Mouse (Mus musculus) heart, embryonic 16.5 days (tissue): Measurements from ENCODE around the gene Lgr4. TPM values are rescaled to one million over a fixed set of nuclear protein-coding genes. Genes with fewer than 3 reads are reported as not detected.
A peak's percentile ranks its signal among the peaks of the same experiment; 100 is the strongest.

Source experiments
- ATAC-seq: fragments of 200-750 bp; cut with Nextera tagmentation; replicated peaks from 2 replicates; pipeline ENCODE4 v1.8.0; 2017; ENCODE audit warnings: moderate number of reproducible peaks; ENCODE audit not compliant: insufficient read depth, low FRiP score; ENCODE audit errors: extremely low read depth
- H3K27ac ChIP-seq: fragments of 300-500 bp; sonication (generic); 2 replicates; pipeline ENCODE4 v1.5.1; 2014; ENCODE audit warnings: mild to moderate bottlenecking, low read length, control low read depth, moderate library complexity
- H3K27me3 ChIP-seq: fragments of 300-500 bp; sonication (generic); 2 replicates; pipeline ENCODE4 v1.6.1; 2014; ENCODE audit warnings: low read length, mixed read lengths; ENCODE audit not compliant: control insufficient read depth, insufficient read depth
- H3K36me3 ChIP-seq: fragments of 300-500 bp; sonication (generic); 2 replicates; pipeline ENCODE4 v1.6.1; 2014; ENCODE audit not compliant: control insufficient read depth, insufficient read depth
- H3K4me1 ChIP-seq: fragments of 300-500 bp; sonication (generic); 2 replicates; pipeline ENCODE4 v1.6.1; 2014; ENCODE audit warnings: low read length, mixed read lengths; ENCODE audit not compliant: control insufficient read depth, insufficient read depth
- H3K4me2 ChIP-seq: fragments of 300-500 bp; sonication (generic); 2 replicates; pipeline ENCODE4 v1.6.1; 2014; ENCODE audit warnings: low read depth, mild to moderate bottlenecking, control low read depth, low read length
- H3K4me3 ChIP-seq: fragments of 300-500 bp; sonication (generic); 2 replicates; pipeline ENCODE4 v1.5.1; 2014; ENCODE audit warnings: mild to moderate bottlenecking, control low read depth, low read length
- H3K9ac ChIP-seq: fragments of 300-500 bp; sonication (generic); 2 replicates; pipeline ENCODE4 v1.6.1; 2014; ENCODE audit warnings: low read length, control low read depth
- H3K9me3 ChIP-seq: fragments of 300-500 bp; sonication (generic); replicated peaks from 2 replicates; pipeline ENCODE4 v1.6.1; 2016; ENCODE audit warnings: low read length; ENCODE audit not compliant: control insufficient read depth
- WGBS: fragments of 180-500 bp; shearing (Covaris S2); extraction: QIAGEN DNeasy Blood & Tissue Kit; methylation state at CpG from one replicate; pipeline ENCODE4 v1.1.7; 2014; 5-methylcytosine and 5-hydroxymethylcytosine counted together
- polyA plus RNA-seq: library from polyadenylated mRNA; unstranded; fragments of >200 nt; fragmentation: Nextera tagmentation; extraction: Ambion mirVana; gene quantifications from 2 replicates; pipeline ENCODE4 v1.2.1, GENCODE M21; 2015

Lgr4 gene
- polyA plus RNA-seq, 1 experiment from 2014 or later = 11.8 TPM

DNA sequence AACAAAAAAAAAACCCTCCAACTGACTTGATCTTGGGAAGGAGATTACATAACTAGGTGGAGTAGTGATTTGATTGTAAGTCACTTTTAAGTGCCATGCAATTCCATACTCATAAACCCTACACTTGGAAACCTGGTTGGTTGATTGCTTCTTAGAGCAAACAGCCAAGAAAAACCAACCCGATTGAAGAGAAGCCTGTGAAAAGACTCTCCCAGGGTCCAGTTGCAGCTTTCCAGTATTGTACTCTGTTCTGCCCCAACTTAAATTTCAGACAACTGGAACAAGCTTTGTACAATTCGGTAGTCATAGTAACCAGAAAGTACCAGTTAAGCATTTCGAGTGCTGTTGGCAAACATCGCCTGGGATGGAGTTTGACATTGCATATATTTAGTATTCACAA lies 26.0 kb upstream of the Lgr4 start:
- peak overlapping the region; percentile 71 for H3K4me3 ChIP-seq
- H3K36me3 ChIP-seq = peaks cover 20% of the 10 kb centered on the region
- no peaks in the 10 kb centered on the region for H3K27me3 ChIP-seq
- peak overlapping the region; percentile 88 for H3K9ac ChIP-seq
- no peak for ATAC-seq
- 26% methylated on average over 4 of the region's 4 CpGs for WGBS
- peak overlapping the region; percentile 91 for H3K27ac ChIP-seq
- H3K9me3 ChIP-seq = no peaks in the 10 kb centered on the region
- peaks cover 18% of the 10 kb centered on the region for H3K4me1 ChIP-seq
- H3K4me2 ChIP-seq = peak overlapping the region; percentile 79

DNA sequence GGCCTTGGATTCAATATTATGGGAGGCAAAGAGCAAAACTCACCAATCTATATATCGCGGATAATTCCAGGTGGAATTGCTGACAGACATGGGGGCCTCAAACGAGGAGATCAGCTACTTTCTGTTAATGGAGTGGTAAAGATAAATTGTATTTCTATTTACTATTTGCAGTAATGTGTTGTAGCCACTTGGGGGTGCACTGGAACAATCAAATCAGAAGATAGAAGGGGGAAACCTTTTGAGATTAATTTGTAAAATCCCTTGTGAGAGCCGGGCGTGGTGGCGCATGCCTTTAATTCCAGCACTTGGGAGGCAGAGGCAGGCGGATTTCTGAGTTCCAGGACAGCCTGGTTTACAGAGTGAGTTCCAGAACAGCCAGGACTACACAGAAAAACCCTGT lies 21.1 kb upstream of the Lgr4 start:
- no peak for ATAC-seq
- H3K4me3 ChIP-seq = no peak overlapping the region

DNA sequence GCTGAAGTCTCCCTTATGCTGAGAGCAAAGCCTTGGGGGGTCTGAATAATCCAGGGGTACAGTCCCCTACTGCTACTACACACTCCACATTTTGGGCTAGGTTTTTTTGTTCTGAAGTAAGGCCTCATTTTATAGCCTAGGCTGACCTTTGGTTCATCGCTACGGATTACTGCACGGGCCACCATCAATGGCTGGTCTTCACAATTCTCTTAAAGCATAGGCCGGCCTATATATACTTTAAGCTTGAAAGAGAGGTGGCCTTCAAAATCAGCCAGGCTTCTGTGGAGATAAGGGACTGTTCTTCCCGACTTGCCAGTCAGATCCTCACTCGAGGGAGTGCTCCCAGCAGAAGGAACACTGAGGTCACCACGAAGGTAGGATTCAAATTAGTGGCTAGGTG lies 14.6 kb upstream of the Lgr4 start:
- H3K36me3 ChIP-seq = peaks cover 16% of the 10 kb centered on the region
- no peaks in the 10 kb centered on the region for H3K4me1 ChIP-seq
- H3K9me3 ChIP-seq = peaks cover 3% of the 10 kb centered on the region; the same call in 1 of the 2 replicates
- no peak overlapping the region for H3K4me2 ChIP-seq
- H3K27ac ChIP-seq = no peak overlapping the region
- ATAC-seq = no peak
- no peaks in the 10 kb centered on the region for H3K27me3 ChIP-seq
- no peak overlapping the region for H3K4me3 ChIP-seq
- H3K9ac ChIP-seq = no peak overlapping the region
- 65% methylated on average over 7 of the region's 7 CpGs for WGBS

More for the DNA sequence above, 21.1 kb upstream of the Lgr4 start:
- H3K27me3 ChIP-seq = no peaks in the 10 kb centered on the region
- H3K9ac ChIP-seq = no peak overlapping the region
- H3K4me1 ChIP-seq = peaks cover 18% of the 10 kb centered on the region
- peaks cover 49% of the 10 kb centered on the region for H3K36me3 ChIP-seq
- no peak overlapping the region for H3K27ac ChIP-seq
- no peaks in the 10 kb centered on the region for H3K9me3 ChIP-seq
- 77% methylated on average over 7 of the region's 7 CpGs for WGBS
- H3K4me2 ChIP-seq = no peak overlapping the region

DNA sequence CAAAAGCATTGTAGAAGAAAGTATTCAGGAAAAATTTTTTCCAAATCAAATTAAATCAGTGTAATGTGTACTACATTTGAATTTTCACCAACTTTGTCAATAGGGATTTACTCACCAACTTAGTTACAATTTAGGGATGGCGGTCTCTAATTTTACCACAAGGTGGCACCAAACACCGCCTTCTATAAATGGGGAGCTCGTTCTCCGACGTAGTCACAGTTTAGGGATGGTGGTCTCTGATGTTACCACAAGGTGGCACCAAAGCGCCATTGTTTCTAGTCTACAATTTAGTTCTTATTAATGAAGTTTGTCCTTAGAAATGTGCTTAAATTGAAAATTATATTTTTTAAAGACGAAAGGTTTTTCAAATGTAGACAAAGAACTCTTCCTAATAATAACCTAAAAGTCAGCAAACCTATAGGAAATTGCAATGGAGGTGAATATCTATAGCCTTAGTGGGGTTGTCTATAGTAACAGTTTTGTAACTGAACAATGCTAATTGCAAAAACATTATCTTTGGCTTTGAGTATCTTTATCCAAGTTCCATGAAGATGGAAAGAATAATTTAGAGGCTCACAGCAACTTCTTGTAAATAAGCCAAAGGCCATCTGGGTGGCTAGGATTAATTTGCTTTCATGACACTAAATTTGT lies 13.2 kb upstream of the Lgr4 start:
- Histone ChIP-seq H3K27me3 (no peaks in the 10 kb centered on the region), H3K4me1 (no peaks in the 10 kb centered on the region), H3K4me2 (no peak overlapping the region), H3K36me3 (peaks cover 8% of the 10 kb centered on the region), H3K9ac (no peak overlapping the region), H3K27ac (no peak overlapping the region), H3K9me3 (peaks cover 3% of the 10 kb centered on the region; the same call in 1 of the 2 replicates), H3K4me3 (no peak overlapping the region)
- 0 out of 2 replicates have a peak, but pooled peaks have one; percentile 41 for ATAC-seq
- WGBS = under 1% methylated on average over 7 of the region's 7 CpGs

DNA sequence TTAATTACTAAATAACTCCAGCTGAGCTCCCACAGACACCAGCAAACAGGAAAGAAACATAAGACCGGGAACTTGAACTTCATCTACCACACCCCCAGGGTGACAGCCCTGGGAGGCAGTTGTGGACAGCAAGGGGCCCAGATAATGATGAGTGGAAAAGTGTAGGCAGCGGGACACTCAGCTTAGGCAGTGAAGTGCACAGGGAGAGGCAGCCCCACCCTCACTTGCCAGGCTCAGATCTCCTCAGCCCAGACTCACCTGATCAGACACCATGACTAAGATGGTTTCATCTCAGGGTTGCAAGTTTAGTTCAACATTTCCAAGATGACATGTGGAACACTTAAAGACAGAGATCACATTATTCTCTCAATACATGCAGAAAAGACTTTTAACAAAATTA lies 8.3 kb upstream of the Lgr4 start:
- H3K27me3 ChIP-seq = no peaks in the 10 kb centered on the region
- no peak overlapping the region for H3K9ac ChIP-seq
- no peak overlapping the region for H3K4me2 ChIP-seq
- H3K27ac ChIP-seq = no peak overlapping the region
- H3K4me3 ChIP-seq = no peak overlapping the region
- H3K4me1 ChIP-seq = no peaks in the 10 kb centered on the region
- WGBS = 43% methylated on average over 2 of the region's 2 CpGs
- ATAC-seq = no peak
- peaks cover 3% of the 10 kb centered on the region; the same call in 1 of the 2 replicates for H3K9me3 ChIP-seq
- no peaks in the 10 kb centered on the region for H3K36me3 ChIP-seq

DNA sequence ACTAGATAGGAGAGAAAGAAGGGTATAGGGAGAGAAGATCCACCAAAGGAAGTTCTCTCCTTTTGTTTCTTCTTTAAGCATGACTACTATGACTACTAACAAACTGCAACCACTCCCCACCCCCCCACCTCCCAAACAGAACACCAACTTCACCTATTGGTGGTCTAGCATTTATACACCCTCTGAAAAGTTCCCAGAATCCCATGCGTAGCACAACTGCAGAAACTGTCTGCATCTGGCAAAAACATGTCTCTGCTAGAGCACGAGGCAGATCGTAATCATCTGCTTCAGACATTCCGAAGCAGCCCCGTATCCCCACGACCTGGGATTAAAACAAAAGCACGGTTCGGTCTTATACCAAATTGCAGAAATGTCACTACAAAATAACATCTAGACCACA lies 5.2 kb upstream of the Lgr4 start:
- no peaks in the 10 kb centered on the region for H3K9me3 ChIP-seq
- no peaks in the 10 kb centered on the region for H3K36me3 ChIP-seq
- no peak overlapping the region for H3K27ac ChIP-seq
- peaks cover 5% of the 10 kb centered on the region for H3K4me1 ChIP-seq
- H3K9ac ChIP-seq = no peak overlapping the region
- no peaks in the 10 kb centered on the region for H3K27me3 ChIP-seq
- H3K4me3 ChIP-seq = no peak overlapping the region
- WGBS = 89% methylated on average over 8 of the region's 8 CpGs
- ATAC-seq = no peak
- H3K4me2 ChIP-seq = no peak overlapping the region

DNA sequence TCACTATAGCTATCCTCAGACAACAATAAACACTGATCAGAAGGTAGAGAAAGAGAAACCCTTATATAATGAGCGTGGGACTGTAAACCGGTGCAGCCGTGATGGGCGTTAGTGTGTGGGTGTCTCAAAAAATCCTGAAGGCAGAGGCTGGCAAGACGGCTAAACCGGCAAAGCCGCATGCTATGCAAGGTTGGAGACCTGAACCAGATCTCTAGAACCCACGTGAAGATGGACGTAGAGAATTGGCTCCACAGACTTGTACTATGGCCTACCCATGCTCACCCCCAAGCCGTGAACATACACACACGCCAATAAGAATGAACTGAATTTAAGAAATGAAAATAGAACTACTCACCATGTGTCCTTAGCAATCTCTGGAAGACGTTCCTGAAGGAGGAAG lies 4.7 kb upstream of the Lgr4 start:
- WGBS = 84% methylated on average over 12 of the region's 12 CpGs
- no peak overlapping the region for H3K9ac ChIP-seq
- no peak overlapping the region for H3K4me3 ChIP-seq
- no peaks in the 10 kb centered on the region for H3K27me3 ChIP-seq
- no peak overlapping the region for H3K27ac ChIP-seq
- H3K9me3 ChIP-seq = no peaks in the 10 kb centered on the region
- H3K36me3 ChIP-seq = no peaks in the 10 kb centered on the region
- no peak overlapping the region for H3K4me2 ChIP-seq
- H3K4me1 ChIP-seq = peaks cover 5% of the 10 kb centered on the region
- no peak for ATAC-seq

DNA sequence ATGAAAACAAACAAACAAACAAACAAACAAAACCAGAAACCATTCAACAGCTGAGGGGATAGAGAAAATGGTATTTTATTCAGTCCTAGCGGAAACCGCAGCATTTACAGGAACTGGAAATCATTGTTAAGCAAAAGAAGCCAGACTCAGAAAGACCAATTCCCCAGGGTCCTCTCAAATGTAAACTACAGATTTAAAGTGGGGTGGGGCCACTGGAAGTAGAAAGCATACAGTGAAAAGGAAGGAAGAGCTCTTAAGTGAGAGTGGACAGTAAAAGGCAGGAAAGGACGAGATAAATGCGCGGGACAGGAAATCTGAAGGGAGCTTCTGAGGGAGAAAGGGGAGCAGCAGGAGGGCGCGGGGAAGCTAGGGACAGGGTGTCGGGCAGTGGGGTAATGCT lies 4.2 kb upstream of the Lgr4 start:
- Histone ChIP-seq H3K4me2 (0 out of 2 replicates have a peak overlapping the region, but pooled peaks have one; percentile 8), H3K4me1 (peaks cover 5% of the 10 kb centered on the region), H3K27ac (no peak overlapping the region), H3K9me3 (no peaks in the 10 kb centered on the region), H3K36me3 (no peaks in the 10 kb centered on the region), H3K9ac (no peak overlapping the region), H3K27me3 (no peaks in the 10 kb centered on the region), H3K4me3 (no peak overlapping the region)
- ATAC-seq = no peak
- WGBS = 54% methylated on average over 8 of the region's 8 CpGs

DNA sequence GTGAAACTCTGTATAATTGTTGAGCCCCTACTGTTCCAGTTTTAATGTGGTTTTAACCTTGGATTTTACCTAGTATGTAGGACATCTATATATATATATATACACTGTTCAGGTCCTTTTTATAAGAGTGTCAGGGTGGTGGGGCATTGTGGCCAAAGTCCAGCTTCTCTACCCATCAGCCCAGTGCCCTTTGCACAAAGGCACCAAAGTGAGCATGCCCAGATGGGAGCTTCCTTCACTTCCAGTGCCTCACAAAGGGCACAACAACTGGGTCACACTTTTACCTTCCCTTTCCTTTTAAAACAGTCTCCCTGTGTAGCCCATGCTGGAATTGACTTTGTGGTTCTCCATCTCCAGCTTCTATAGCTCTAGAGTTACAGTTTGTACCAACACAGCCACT lies 2.8 kb upstream of the Lgr4 start:
- H3K36me3 ChIP-seq = no peaks in the 10 kb centered on the region
- no peaks in the 10 kb centered on the region for H3K27me3 ChIP-seq
- no peak overlapping the region for H3K4me3 ChIP-seq
- no peak for ATAC-seq
- H3K4me1 ChIP-seq = peaks cover 10% of the 10 kb centered on the region
- no peak overlapping the region for H3K4me2 ChIP-seq
- H3K27ac ChIP-seq = no peak overlapping the region
- H3K9me3 ChIP-seq = no peaks in the 10 kb centered on the region
- no peak overlapping the region for H3K9ac ChIP-seq
